Mouse (Mus musculus) left cerebral cortex, adult 6 months (tissue): ENCODE data around the gene Gm4567. TPM values are rescaled to one million over a fixed set of nuclear protein-coding genes. Genes with fewer than 3 reads are reported as not detected.

ENCODE experiments used
- long read RNA-seq, 2 experiments: library from polyadenylated mRNA; unstranded; transcript quantifications; one replicate each; pipeline ENCODE4 v2.0.0; 2019 to 2020
- polyA plus RNA-seq: library from polyadenylated mRNA; unstranded; fragments of <200 nt; fragmentation: Nextera tagmentation; gene quantifications from 2 replicates; pipeline ENCODE4 v1.2.3, GENCODE M21; 2021

Gene Gm4567
- polyA plus RNA-seq = not detected in 2 replicates
- long read RNA-seq, experiment 1 = 0 reads
- long read RNA-seq, experiment 2 = 0 reads

DNA sequence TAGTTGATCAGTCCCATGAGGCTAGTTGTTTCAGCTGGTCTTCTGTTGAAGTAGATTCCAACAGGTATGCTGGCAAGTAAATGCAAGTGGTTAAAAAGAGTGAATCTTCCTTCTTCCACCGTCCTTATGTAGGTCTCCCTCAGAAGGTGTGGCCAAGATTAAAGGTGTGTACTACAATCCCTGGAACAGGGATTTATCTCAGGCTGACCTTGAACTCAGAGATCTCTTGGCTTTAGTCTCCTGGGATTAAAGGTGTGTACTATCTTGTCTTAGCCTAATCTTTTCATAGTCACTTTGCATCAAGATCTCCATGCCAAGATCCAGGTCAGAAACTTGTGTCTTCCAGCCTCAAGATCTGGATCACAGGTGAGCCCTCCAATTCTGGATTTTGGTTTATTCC is at the start of gene Gm4567:
Gene Gm4567, minus strand, starts transcription at position 101 of the 400 bp plus-strand sequence.

GRCm38 (mm10) chr7:22761397-22761796 is 41.9 kb upstream of the Gm4567 start, which contains the start of gene Vmn1r157:
Vmn1r157 (plus strand) TSS chr7:22761697.

DNA sequence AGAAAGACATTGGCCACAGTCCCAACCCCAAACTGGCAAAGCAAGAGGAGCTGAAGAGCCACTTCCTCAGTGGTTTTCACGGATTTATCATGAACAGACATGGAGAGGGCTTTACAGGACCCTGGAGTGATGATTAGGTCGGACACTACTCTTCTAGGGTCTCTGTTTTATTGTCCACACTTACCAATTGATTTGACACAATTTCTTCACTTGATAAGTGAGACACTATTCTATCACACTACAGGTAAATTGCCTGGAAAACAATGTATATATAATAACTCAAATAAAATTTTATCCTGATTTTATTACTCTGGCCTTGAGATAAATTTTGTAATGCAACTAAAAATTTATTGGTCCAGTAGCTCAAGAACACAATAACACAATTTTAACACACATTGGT is 27.3 kb downstream of the Gm4567 start, which contains the start of gene Gm8693:
Gene Gm8693, minus strand, starts transcription at position 101 of the 400 bp plus-strand sequence.

Other genes starting within 250 kb of the Gm4567 start
- gene Vmn1r151, start 220.0 kb downstream of the Gm4567 start, polyA plus RNA-seq = not detected in 2 replicates
- gene Vmn1r152, start 196.7 kb downstream of the Gm4567 start, polyA plus RNA-seq = not detected in 2 replicates
- not detected in 2 replicates for gene Gm8677, start 184.8 kb downstream of the Gm4567 start, polyA plus RNA-seq
- gene Gm4201, start 154.4 kb downstream of the Gm4567 start, polyA plus RNA-seq = not detected in 2 replicates
- not detected in 2 replicates for gene Gm4565, start 131.6 kb downstream of the Gm4567 start, polyA plus RNA-seq
- not detected in 2 replicates for gene Vmn1r155, start 61.7 kb downstream of the Gm4567 start, polyA plus RNA-seq
- gene Gm8693, start 27.4 kb downstream of the Gm4567 start, polyA plus RNA-seq = not detected in 2 replicates
- not detected in 2 replicates for gene Vmn1r157, start 42.0 kb upstream of the Gm4567 start, polyA plus RNA-seq
- gene Vmn1r158, start 71.1 kb upstream of the Gm4567 start, polyA plus RNA-seq = not detected in 2 replicates
- not detected in 2 replicates for gene Vmn1r159, start 123.9 kb upstream of the Gm4567 start, polyA plus RNA-seq
- gene Vmn1r160, start 151.5 kb upstream of the Gm4567 start, polyA plus RNA-seq = not detected in 2 replicates